Mouse (Mus musculus): ENCODE data around the gene Wdr78.

GRCm38 (mm10) chr4:103064421-103064820 is 49.9 kb downstream of the Wdr78 start:
- TF ChIP-seq CTCF (IDR thresholded peaks at IDR 0.05; ENCODE audit: borderline replicate concordance, extremely low read depth, insufficient read depth, insufficient read length): no peak
- no peak for TF ChIP-seq POLR2A (IDR thresholded peaks at IDR 0.05; ENCODE audit: borderline replicate concordance, extremely low read depth, insufficient read depth, insufficient read length, poor library complexity, severe bottlenecking)

Data from brain, embryonic 14.5 days (tissue).